Mouse (Mus musculus): Measurements from ENCODE around the gene Dao. TPM values are rescaled to one million over a fixed set of nuclear protein-coding genes. Genes with fewer than 3 reads are reported as not detected.

Gene Dao
- polyA plus RNA-seq, 1 experiment from 2014 or later: not detected

Other genes starting within 250 kb of the Dao start
- 30.8 and 39.8 TPM in 2 replicates for gene Sart3, start 231.2 kb upstream of the Dao start, polyA plus RNA-seq (2015; fragmentation: Nextera tagmentation; extraction: Ambion mirVana)
- gene Iscu, start 231.0 kb upstream of the Dao start, polyA plus RNA-seq (2015; fragmentation: Nextera tagmentation; extraction: Ambion mirVana): 112 and 124 TPM in 2 replicates
- gene Tmem119, start 203.2 kb upstream of the Dao start, polyA plus RNA-seq (2015; fragmentation: Nextera tagmentation; extraction: Ambion mirVana): 23.6 and 30.5 TPM in 2 replicates
- gene Selplg, start 171.1 kb upstream of the Dao start, polyA plus RNA-seq (2015; fragmentation: Nextera tagmentation; extraction: Ambion mirVana): 2.7 and 18.4 TPM in 2 replicates
- 72.7 and 95.4 TPM in 2 replicates for gene Coro1c, start 94.9 kb upstream of the Dao start, polyA plus RNA-seq (2015; fragmentation: Nextera tagmentation; extraction: Ambion mirVana)
- 9.0 and 11.7 TPM in 2 replicates for gene Ssh1, start 9.8 kb upstream of the Dao start, polyA plus RNA-seq (2015; fragmentation: Nextera tagmentation; extraction: Ambion mirVana)
- gene Usp30, start 61.8 kb downstream of the Dao start, polyA plus RNA-seq (2015; fragmentation: Nextera tagmentation; extraction: Ambion mirVana): 7.8 and 8.9 TPM in 2 replicates
- 0.53 TPM in 1 of 2 replicates, not detected in the other for gene Svop, start 87.9 kb downstream of the Dao start, polyA plus RNA-seq (2015; fragmentation: Nextera tagmentation; extraction: Ambion mirVana)
- 7.8 and 7.9 TPM in 2 replicates for gene Alkbh2, start 124.5 kb downstream of the Dao start, polyA plus RNA-seq (2015; fragmentation: Nextera tagmentation; extraction: Ambion mirVana)
- 37.3 and 41.9 TPM in 2 replicates for gene Ung, start 126.7 kb downstream of the Dao start, polyA plus RNA-seq (2015; fragmentation: Nextera tagmentation; extraction: Ambion mirVana)
- gene Acacb, start 142.8 kb downstream of the Dao start, polyA plus RNA-seq (2015; fragmentation: Nextera tagmentation; extraction: Ambion mirVana): 11.3 and 12.2 TPM in 2 replicates